Mouse (Mus musculus) heart, postnatal 36 days (tissue): ENCODE measurements around the gene Pknox1. TPM values are rescaled to one million over a fixed set of nuclear protein-coding genes. Genes with fewer than 3 reads are reported as not detected.
"Not testable (repeated sequence)": the region's sequence is repeated elsewhere in the genome, so short reads cannot be mapped to it uniquely, and the experiment has no call there.

Experiments
- DNase-seq, 2 experiments: peaks; one replicate each; pipeline ENCODE4 v3.0.0; 2021 to 2022
- intact Hi-C: fragments of 180-260 bp; cut with DNase I; formaldehyde crosslinking; loops from one replicate; pipeline ENCODE4 v1.15.1; 2025
- total RNA-seq, 2 experiments: library from RNA; stranded (reverse); gene quantifications; 2 replicates each; pipeline ENCODE4 v1.2.3; 2021

Pknox1 gene
- total RNA-seq, 2 experiments from 2014 or later: 9.4 to 10.0 TPM

DNA sequence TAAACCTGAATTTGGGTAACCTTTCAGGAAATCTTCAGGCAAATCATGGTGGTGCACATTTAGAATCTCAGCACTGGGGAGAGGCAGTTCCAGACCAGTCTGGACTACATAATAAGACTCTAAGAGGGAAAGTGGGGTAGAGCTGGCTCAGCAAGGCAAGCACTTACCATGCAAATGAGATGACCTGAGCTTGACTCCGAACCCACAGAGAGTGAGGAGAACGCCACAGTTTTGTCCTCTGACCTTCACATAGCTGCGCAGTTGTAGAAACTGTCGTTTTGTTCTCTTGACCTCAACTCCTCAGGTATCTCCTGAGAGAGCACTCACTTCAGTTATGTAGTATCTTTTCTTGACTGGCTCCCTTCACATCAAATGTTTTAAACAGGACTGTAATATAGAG lies 24.2 kb downstream of the Pknox1 start:
- intact Hi-C loops: no loop called here
- DNase-seq: no peak

- no peak for DNase-seq
- intact Hi-C loops: no loop called here
Measured at GRCm38 (mm10) chr17:31590846-31591245, 26.3 kb downstream of the Pknox1 start.

DNA sequence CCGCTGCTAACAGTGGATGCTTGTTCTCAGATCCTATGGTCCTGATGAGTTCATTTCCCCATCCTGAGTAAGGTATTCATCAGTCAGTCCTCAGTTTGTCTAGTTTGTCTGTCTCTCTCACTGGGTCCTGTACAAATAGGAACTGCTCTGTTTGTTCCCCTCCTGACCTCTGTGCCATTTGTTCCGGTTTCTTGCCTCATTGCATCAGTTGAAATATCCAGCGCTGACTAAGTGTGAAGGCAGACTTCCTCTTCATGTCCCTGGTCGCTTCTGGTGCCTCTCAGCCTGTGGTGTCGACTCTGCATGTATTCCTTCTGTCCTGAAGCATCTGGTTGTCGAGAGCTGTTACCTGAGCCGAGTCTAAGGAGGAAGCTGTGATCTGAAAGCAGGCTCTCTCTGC lies 30.1 kb downstream of the Pknox1 start:
- no peak for DNase-seq
- intact Hi-C loops: no loop called here

- intact Hi-C loops: no loop called here
- no peak for DNase-seq
Measured at GRCm38 (mm10) chr17:31595077-31595476, 30.5 kb downstream of the Pknox1 start.

DNA sequence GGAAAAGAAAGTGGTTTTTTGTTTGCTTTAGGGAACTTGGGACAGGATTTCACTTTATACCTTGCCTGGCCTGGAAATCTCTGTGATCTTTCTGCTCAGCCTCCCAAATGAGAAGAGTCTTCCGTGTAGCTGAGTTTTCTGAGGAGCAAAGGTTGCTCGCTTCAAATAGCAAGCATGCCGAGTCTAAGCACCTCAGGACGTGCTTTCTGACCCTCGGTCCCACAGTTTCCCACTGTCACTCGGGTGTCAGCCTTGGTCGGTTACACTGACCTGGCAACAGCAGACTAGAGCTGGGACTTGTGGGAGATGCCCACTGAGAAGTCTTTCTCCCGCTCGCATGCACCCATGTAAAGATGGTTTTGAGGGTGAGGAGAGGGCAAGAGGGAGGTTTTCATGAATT lies 33.4 kb downstream of the Pknox1 start:
- DNase-seq: no peak
- intact Hi-C loops: no loop called here

DNA sequence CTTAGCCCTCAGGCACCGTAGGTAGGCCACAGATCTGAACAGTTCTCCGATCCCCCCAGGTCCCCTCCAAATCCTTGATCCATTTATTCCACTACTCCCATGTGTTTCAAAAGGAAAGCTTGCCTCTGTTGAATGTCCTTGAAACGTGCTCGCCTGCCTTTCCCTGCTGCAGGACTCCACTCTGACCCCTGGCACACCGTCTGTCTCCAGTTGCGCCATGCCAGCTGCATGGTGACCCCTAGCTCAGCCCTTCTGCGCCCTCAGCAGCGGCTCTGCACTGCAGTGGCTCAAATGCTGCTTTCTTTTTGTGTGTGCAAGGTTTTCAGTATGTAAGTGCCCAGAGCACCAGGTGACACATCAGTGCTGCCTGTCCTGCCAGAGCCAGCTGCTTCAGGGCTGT lies 34.1 kb downstream of the Pknox1 start:
- no peak for DNase-seq
- intact Hi-C loops: no loop called here

GRCm38 (mm10) chr17:31606424-31606823 lies 41.9 kb downstream of the Pknox1 start:
- DNase-seq: no peak
- intact Hi-C loops: no loop called here

GRCm38 (mm10) chr17:31607256-31607951 lies 42.9 kb downstream of the Pknox1 start:
- DNase-seq: no peak
- intact Hi-C loops: no loop called here

GRCm38 (mm10) chr17:31609173-31609572 lies 44.6 kb downstream of the Pknox1 start:
- intact Hi-C loops, DNase-seq: not testable (repeated sequence)

DNA sequence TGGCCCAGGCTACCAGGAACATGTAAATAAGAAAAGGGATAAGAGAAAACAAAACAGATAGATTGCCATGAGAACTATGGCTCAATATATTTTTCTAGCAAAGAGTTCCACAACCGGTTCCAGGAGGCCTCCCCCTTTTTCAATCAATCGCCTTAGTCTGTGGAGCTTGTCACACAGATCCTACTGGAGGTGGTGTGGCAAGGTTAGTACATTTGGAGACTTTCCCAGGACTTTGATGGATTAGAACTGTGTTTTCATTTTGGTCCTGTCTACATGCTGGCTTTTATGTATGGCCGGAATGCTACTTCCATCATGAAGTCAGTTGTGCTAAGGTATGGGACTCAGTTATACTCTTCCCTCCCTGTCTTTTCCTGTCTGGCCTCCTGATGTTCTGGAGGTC lies 45.4 kb downstream of the Pknox1 start:
- intact Hi-C loops: no loop called here
- no peak for DNase-seq

GRCm38 (mm10) chr17:31613086-31613755 lies 48.7 kb downstream of the Pknox1 start:
- intact Hi-C loops: no loop called here
- DNase-seq: peak; percentile 23 to 45

DNA sequence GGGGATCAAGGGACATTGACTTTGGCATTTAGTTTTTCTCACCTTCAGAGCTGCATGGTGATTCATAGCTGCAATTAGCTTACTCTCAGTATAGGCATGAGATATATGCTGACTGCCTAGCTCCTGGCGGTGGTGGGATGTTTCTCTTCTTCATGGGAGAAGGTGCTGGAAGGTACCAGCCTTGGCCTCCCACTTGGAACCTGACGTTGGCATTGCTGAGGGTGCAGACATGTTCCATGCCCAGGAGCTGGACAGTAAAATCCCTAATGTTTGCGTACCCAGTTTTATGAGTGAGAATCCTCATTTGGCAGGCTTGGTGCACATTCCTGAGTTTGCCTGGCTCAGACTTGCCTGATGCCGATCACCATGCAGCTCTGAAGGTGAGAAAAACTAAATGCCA lies 58.6 kb downstream of the Pknox1 start:
- DNase-seq: no peak
- intact Hi-C loops: no loop called here

DNA sequence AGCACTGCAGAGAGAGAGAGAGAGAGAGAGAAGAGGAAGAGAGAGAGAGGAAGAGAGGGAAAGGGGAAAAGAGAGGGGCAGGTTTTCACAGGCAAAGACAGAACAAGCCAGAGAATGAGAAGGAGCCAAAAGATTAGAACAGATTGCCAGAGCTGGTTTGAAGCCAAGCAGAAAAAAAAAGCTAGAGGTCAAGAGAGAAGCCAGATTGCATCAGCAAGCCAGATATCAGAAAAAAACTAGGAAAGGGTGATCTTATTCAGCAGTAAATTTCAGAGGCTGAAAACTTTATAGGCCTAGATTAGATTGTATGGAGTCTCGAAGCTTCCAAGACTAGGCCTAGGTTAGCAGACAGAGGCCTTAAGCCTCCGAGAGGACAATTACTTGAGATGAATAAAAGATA lies 63.4 kb downstream of the Pknox1 start:
- no peak for DNase-seq
- intact Hi-C loops: no loop called here

GRCm38 (mm10) chr17:31631081-31631800 lies 66.7 kb downstream of the Pknox1 start:
- intact Hi-C loops: no loop called here
- no peak for DNase-seq

- intact Hi-C loops: no loop called here
- DNase-seq: no peak
Measured at GRCm38 (mm10) chr17:31633007-31633406, 68.5 kb downstream of the Pknox1 start.

- no peak for DNase-seq
- intact Hi-C loops: no loop called here
Measured at GRCm38 (mm10) chr17:31634896-31635295, 70.4 kb downstream of the Pknox1 start.

DNA sequence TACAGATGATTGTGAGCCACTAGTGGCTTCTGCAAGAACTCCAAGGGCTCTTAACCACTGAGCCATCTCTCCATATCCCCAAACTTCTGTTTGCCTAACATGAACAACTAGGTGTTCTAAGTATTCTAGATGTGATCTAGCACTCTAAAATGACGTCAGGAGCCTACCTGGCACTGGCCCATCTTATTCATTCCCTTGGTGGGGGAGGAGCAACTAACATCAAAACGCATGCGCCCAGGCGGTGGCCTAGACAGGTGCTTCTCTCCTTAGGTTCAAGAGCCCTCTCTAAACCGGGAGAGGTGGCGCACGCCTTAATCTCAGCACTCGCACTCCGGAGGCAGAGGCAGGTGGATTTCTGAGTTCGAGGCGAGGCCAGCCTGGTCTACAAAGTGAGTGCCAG lies 71.2 kb downstream of the Pknox1 start:
- intact Hi-C loops: no loop called here
- DNase-seq: no peak

GRCm38 (mm10) chr17:31636277-31636941 lies 71.9 kb downstream of the Pknox1 start:
- intact Hi-C loops: no loop called here
- DNase-seq: no peak

GRCm38 (mm10) chr17:31636942-31637811 lies 72.6 kb downstream of the Pknox1 start, which contains the start of gene Cbs:
TSS of gene Cbs (minus strand) at chr17:31637238.
- DNase-seq: peak; percentile 80 to 82
- intact Hi-C loops: no loop called here
